Mouse (Mus musculus) layer of hippocampus, adult 9-10 months (tissue): ENCODE measurements at regions not wholly inside any gene's neighbourhood (a gene's known extent, or its start where the extent isn't known, plus 50 kb on each side); places are given as distances from the start of the nearest gene placed in this dataset.

Experiments used
- DNase-seq: peaks from one replicate; pipeline ENCODE4 v3.0.0; 2022; ENCODE audit warnings: low spot score

- no peak for DNase-seq
Observed at GRCm38 (mm10) chr8:8831306-8831705, 141.0 kb upstream of the Arglu1 start.

DNA sequence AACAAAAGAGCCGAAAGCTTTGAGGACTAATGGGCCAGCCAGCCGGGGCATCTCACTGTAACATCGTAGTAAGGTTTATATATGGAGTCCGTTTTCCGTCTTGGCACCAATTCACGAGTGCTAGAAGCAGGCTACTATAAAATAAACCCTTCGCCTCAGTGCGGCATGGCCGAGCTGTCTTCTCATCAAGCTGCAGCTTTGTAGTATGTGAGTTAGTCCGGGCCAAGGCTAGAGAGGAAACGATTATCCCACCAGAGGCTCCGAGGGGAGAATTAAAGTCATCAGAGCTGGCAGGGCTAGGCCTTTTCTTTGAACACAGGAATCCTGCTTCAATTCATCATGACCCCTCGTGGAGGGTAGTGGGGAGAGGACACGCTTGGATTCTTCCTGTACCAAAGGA lies 138.9 kb upstream of the Arglu1 start:
- no peak for DNase-seq

GRCm38 (mm10) chr8:8827555-8827954 lies 137.2 kb upstream of the Arglu1 start:
- DNase-seq: no peak

GRCm38 (mm10) chr8:8826801-8827200 lies 136.5 kb upstream of the Arglu1 start:
- no peak for DNase-seq

GRCm38 (mm10) chr8:8824886-8825285 lies 134.6 kb upstream of the Arglu1 start:
- DNase-seq: no peak

GRCm38 (mm10) chr8:8821119-8821518 lies 130.8 kb upstream of the Arglu1 start:
- DNase-seq: no peak

DNA sequence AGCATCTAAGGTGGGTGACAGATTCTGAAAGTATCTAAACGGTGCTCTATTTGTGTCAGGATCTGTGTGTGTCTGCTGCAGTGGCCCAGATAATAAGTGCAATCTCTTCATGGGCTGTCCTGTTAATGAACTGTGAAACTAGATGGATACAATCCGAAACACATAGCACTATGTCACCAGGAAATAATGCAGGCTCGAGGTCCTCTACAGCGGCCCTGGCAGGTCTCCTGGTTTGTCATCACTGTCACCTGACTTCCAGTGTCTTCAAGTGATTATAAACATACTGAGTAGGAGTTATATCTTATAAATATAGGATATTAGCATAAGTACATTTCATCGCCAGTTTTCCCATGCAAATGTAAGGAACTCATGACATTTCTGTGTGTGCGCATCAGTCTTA lies 130.3 kb upstream of the Arglu1 start:
- DNase-seq: no peak

DNA sequence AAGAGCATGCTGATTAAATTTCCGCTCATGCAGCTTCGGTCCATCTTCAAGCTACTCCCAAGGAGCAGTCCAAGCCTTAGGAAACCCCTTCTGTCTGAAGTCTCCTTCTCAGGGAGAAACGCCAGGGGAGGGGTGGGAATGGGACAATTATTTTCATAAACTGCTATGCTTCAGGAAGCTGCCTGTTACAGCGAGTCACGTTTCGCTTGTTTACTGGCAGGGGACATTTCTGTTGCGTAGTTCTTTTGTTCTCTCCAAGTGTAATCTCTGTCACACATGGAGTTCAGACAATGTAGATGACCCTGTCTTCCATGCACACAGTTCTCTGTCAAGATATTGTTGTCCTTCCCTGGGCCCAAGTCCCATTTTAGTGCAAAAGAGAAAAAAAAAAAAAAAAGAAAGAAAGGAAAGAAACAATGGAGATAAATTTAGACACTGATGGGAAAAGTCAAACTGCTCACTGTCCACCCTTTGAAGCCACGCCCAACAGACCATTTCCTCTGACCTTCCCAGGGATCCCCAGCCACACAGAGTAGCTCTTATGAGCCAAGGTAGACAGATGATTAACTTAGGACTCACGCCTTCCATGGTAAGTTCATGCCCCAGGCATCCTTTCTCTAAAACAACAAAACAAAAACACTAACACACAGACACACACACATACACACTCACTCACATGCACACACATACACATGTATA lies 129.1 kb upstream of the Arglu1 start:
- no peak for DNase-seq

- DNase-seq: no peak
Observed at GRCm38 (mm10) chr8:8812807-8813167, 122.5 kb upstream of the Arglu1 start.

DNA sequence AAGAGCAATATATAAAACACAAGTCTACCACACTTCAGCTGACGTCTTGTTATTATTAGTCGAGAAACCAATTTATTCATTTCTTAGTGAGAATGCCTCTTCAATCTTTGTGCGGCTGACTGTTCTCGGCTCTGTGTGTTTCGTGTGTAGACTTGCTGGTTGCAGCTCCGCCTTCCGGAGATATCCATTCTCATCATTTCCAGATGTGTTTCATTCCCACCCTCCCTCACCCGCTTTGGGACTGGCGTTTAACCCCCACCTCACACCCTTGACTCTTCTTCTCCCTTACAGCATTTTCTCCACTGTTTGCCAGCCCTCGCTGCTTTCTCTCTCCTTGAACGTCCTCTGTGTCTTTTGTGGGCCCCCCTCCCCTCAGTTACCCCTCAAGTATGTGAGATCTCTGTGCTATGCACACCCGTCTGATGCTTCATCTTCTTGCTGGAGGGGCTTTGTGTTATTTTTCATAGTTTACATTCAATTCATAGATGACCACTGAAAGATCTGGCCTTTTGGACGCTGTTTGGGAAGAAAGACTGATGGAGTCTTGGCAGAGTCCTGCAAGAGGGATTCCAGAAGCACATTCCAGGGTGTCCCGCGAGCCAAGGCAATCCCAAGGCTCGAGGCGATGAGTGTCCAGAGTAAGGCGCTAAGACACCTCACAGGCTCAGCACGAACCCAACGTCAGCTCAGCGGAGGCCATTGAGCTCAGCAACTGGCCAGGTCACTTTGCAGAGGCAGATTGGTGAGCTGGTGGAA lies 121.9 kb upstream of the Arglu1 start:
- no peak for DNase-seq

GRCm38 (mm10) chr8:8810928-8811327 lies 120.6 kb upstream of the Arglu1 start:
- no peak for DNase-seq

DNA sequence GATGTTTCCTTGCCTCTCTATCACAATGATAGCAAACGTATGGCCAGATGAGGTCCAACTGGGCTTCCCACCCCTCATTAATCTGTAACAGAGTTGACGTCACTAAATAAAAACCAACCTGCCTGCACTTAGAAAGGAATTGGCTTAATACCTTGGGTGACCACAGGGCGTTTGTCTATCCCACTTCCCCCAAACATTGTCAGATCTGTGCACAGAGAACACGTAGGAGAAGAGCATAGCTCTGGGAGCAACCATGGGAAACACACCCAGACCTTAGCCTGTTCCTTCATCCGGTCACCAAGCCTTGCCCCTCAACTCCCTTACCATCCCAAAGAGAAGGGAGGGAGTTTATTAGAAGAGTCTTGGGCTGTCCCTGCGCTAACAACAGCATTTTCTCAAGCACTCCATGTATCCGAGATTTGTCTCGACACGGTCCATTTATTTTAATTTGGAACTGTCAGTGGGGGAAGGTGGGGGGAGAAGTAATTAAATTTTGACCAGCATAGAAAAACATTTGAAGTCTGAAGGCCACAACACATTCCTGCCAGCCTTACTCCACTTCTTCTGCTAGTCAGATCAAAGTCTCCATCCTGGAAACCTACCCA lies 119.6 kb upstream of the Arglu1 start:
- no peak for DNase-seq

GRCm38 (mm10) chr8:8809349-8809748 lies 119.0 kb upstream of the Arglu1 start:
- no peak for DNase-seq

DNA sequence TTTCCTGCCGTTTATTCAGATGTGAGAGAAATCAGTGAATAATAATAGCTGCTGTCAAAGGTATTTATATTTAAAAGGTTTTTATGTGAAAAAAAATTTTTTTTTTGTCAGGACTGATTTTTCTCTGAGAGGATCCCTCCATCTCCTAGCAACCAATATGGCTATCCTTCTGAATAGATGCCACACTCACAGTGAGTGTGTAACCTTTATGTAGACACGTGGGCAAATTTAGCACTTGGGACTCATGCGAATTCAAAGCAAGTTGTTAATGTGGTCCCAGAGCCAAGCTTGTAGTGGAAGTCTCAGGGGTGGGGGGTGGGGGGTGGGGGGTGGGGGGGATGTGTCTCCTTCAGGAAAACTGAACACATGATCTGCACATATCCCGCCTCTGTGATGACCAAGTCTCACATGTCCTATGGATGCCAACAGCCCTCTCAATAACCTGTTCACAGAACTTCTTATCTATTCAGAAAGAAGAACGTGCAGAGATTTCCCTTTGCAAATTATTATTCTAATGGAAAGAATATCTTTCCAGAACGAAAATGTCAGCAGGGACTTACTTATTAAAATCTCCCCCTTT lies 112.5 kb upstream of the Arglu1 start:
- no peak for DNase-seq

GRCm38 (mm10) chr8:8802317-8802716 lies 112.0 kb upstream of the Arglu1 start:
- DNase-seq: no peak

- no peak for DNase-seq
Observed at GRCm38 (mm10) chr8:8801578-8801977, 111.3 kb upstream of the Arglu1 start.

DNA sequence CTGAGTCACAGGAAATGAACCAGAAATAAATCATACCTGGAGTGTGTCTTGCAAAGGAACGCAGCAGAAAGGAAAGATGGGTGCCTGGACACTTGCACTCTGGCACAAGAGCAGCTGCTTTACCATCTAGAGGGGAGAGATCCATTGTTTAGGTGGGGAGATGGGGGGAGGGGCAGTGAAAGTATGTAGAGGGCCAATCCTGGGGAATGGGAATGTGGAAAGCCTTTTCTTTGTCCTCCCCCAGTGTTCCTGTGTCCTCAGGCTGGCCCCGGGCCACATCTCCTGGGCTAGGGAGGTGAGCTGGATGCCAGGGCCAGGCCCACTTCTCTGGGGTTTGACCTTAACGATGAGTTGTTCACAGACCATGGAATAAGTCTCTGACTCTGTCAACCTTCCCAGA lies 107.2 kb upstream of the Arglu1 start:
- no peak for DNase-seq

- no peak for DNase-seq
Observed at GRCm38 (mm10) chr8:8796951-8797350, 106.6 kb upstream of the Arglu1 start.

DNA sequence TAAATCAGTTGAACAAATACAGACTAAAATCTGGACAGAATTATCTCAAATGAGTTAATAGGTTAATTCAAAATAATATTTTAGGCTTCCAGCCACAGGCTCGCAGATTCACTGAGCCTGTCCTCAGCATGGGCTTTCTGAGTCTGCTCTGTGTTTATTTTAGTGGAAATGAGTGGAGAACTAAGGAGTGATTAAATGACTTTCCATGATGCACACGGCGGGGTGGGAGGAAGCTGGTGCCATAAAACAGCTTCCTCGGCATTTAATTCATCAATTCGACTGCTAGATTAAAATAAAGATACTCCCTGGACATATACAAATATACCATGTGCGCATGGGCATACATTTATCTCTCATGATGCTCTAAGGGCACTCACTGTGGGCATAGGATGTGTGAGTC lies 104.4 kb upstream of the Arglu1 start:
- DNase-seq: no peak

GRCm38 (mm10) chr8:8779931-8780330 lies 89.6 kb upstream of the Arglu1 start:
- DNase-seq: no peak

- DNase-seq: no peak
Observed at GRCm38 (mm10) chr8:8774496-8775015, 84.2 kb upstream of the Arglu1 start.

DNA sequence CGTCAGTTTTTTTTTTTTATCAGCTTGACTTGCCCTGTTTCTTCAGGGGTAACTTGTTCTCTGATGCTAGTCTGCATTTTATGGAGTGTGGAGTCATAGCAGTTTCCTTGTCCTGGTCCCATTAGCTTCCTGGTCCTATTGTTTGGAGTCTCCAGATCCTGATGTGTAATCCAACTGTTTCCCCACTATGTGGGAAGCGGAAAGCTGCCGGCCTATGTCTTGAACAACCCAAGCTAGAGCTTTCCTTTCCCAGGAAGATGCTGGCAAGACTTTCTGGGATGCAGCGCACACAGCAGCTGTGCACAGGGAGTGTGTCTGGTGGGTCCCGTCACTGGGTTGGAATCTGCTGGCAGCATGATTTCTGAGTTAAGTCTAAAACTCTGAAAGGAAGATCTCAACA lies 82.1 kb upstream of the Arglu1 start:
- DNase-seq: no peak

GRCm38 (mm10) chr8:8770397-8770796 lies 80.1 kb upstream of the Arglu1 start:
- DNase-seq: no peak
